Mouse (Mus musculus) kidney, postnatal 0 days (tissue): ENCODE data around the gene Gm28036. TPM values are rescaled to one million over a fixed set of nuclear protein-coding genes. Genes with fewer than 3 reads are reported as not detected.
A peak's percentile ranks its signal among the peaks of the same experiment; 100 is the strongest.

Source experiments
- ATAC-seq: fragments of 200-750 bp; cut with Nextera tagmentation; replicated peaks from 2 replicates; pipeline ENCODE4 v1.8.0; 2017; ENCODE audit warnings: low read depth, moderate number of reproducible peaks, moderate TSS enrichment, moderate library complexity; ENCODE audit not compliant: low FRiP score
- DNase-seq: peaks from one replicate; pipeline ENCODE4 v3.0.0-alpha.2; 2016; ENCODE audit warnings: low spot score
- H3K27ac ChIP-seq: fragments of 300-500 bp; sonication (generic); 2 replicates; pipeline ENCODE4 v1.5.1; 2014; ENCODE audit warnings: mild to moderate bottlenecking
- H3K27me3 ChIP-seq: fragments of 300-500 bp; sonication (generic); 2 replicates; pipeline ENCODE4 v1.6.1; 2014; ENCODE audit warnings: low read length, mixed read lengths; ENCODE audit not compliant: insufficient read depth
- H3K36me3 ChIP-seq: fragments of 300-500 bp; sonication (generic); 2 replicates; pipeline ENCODE4 v1.6.1; 2014; ENCODE audit warnings: low read length, mixed read lengths; ENCODE audit not compliant: insufficient read depth
- H3K4me1 ChIP-seq: fragments of 300-500 bp; sonication (generic); replicated peaks from 2 replicates; pipeline ENCODE4 v1.6.1; 2014; ENCODE audit warnings: antibody characterized with exemption, low read length, mixed read lengths; ENCODE audit not compliant: insufficient read depth
- H3K4me2 ChIP-seq: fragments of 300-500 bp; sonication (generic); 2 replicates; pipeline ENCODE4 v1.6.1; 2014; ENCODE audit warnings: mild to moderate bottlenecking, low read length, moderate library complexity, mixed read lengths
- H3K4me3 ChIP-seq: fragments of 300-500 bp; sonication (generic); replicated peaks from 2 replicates; pipeline ENCODE4 v1.5.1; 2014; ENCODE audit warnings: low read depth, low read length
- H3K9ac ChIP-seq: fragments of 300-500 bp; sonication (generic); 2 replicates; pipeline ENCODE4 v1.6.1; 2014; ENCODE audit warnings: low read depth, low read length
- H3K9me3 ChIP-seq: fragments of 300-500 bp; sonication (generic); replicated peaks from 2 replicates; pipeline ENCODE4 v1.6.1; 2016; ENCODE audit warnings: low read length, inconsistent platforms, mixed read lengths
- CTCF ChIP-seq: IDR thresholded peaks from 2 replicates; pipeline ENCODE4 v1.5.1; 2016; ENCODE audit warnings: antibody characterized with exemption, low read depth, mild to moderate bottlenecking, moderate library complexity
- WGBS: fragments of 180-500 bp; shearing (Covaris S2); extraction: QIAGEN DNeasy Blood & Tissue Kit; methylation state at CpG from one replicate; pipeline ENCODE4 v1.1.7; 2014; 5-methylcytosine and 5-hydroxymethylcytosine counted together
- polyA plus RNA-seq: library from polyadenylated mRNA; unstranded; fragments of >200 nt; fragmentation: Nextera tagmentation; extraction: Ambion mirVana; gene quantifications from 2 replicates; pipeline ENCODE4 v1.2.1, GENCODE M21; 2015

Gm28036 gene
- polyA plus RNA-seq: 8.0 and 11.9 TPM in 2 replicates

- Histone ChIP-seq H3K4me3 (no peak within 1 kb of the TSS), H3K4me2 (no peak within 1 kb of the TSS), H3K27ac (no peak within 1 kb of the TSS), H3K4me1 (no peaks in the 10 kb centered on the region), H3K9me3 (no peaks in the 10 kb centered on the region), H3K9ac (no peak within 1 kb of the TSS), H3K36me3 (0 out of 2 replicates have a peak, but pooled peaks cover 6% of the 10 kb centered on the region), H3K27me3 (no peaks in the 10 kb centered on the region)
- WGBS: 95% methylated on average over 5 of the region's 5 CpGs
- no peak for TF ChIP-seq CTCF
- ATAC-seq (no peak), DNase-seq (no peak)
Measured at GRCm38 (mm10) chr2:156126992-156127391, at the start of gene Gm28036. Gm28036 (minus strand) TSS chr2:156127092.

DNA sequence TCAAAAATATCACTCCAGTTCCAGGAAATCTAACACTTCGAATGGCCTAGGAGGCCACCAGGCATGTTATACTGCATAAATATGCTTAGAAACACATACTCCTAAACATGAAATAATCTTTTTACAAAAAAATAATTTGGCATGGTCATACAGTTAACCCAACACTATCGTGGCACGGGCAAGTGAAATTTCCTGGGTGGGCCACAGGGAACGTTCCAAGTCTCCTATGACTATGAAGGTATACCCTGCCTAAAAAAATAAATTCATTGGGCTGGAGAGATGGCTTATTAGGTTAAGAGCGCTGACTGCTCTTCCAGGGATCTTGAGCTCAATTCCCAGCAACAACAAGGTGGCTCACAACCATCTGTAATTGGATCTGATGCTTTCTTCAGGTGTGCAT lies 39.7 kb upstream of the Gm28036 start:
- H3K4me3 ChIP-seq: no peak overlapping the region
- H3K4me1 ChIP-seq: no peaks in the 10 kb centered on the region
- 92% methylated on average over 5 of the region's 5 CpGs for WGBS
- H3K9me3 ChIP-seq: no peaks in the 10 kb centered on the region
- ATAC-seq: no peak
- no peak for DNase-seq
- peaks cover 60% of the 10 kb centered on the region for H3K36me3 ChIP-seq
- H3K4me2 ChIP-seq: no peak overlapping the region
- TF ChIP-seq CTCF: no peak
- H3K27me3 ChIP-seq: no peaks in the 10 kb centered on the region
- no peak overlapping the region for H3K9ac ChIP-seq
- no peak overlapping the region for H3K27ac ChIP-seq

GRCm38 (mm10) chr2:156165478-156165877 lies 38.6 kb upstream of the Gm28036 start:
- 91% methylated on average over 1 of the region's 1 CpGs for WGBS
- H3K27ac ChIP-seq: no peak overlapping the region; the same call in 1 of the 2 replicates
- H3K4me1 ChIP-seq: no peaks in the 10 kb centered on the region
- no peak for DNase-seq
- H3K27me3 ChIP-seq: no peaks in the 10 kb centered on the region
- H3K9ac ChIP-seq: no peak overlapping the region
- no peak for TF ChIP-seq CTCF
- H3K9me3 ChIP-seq: no peaks in the 10 kb centered on the region
- ATAC-seq: peak; percentile 55; the same call in 1 of the 2 replicates
- H3K36me3 ChIP-seq: peaks cover 60% of the 10 kb centered on the region
- no peak overlapping the region for H3K4me3 ChIP-seq
- H3K4me2 ChIP-seq: no peak overlapping the region

GRCm38 (mm10) chr2:156151538-156151937 lies 24.6 kb upstream of the Gm28036 start:
- DNase-seq: no peak
- H3K36me3 ChIP-seq: peaks cover 52% of the 10 kb centered on the region
- no peak for ATAC-seq
- no peaks in the 10 kb centered on the region for H3K27me3 ChIP-seq
- H3K4me3 ChIP-seq: no peak overlapping the region
- no peaks in the 10 kb centered on the region for H3K9me3 ChIP-seq
- H3K27ac ChIP-seq: no peak overlapping the region
- no peak overlapping the region for H3K9ac ChIP-seq
- 0 out of 2 replicates have a peak, but pooled peaks have one; percentile 24 for TF ChIP-seq CTCF
- no peak overlapping the region for H3K4me2 ChIP-seq
- no peaks in the 10 kb centered on the region for H3K4me1 ChIP-seq

DNA sequence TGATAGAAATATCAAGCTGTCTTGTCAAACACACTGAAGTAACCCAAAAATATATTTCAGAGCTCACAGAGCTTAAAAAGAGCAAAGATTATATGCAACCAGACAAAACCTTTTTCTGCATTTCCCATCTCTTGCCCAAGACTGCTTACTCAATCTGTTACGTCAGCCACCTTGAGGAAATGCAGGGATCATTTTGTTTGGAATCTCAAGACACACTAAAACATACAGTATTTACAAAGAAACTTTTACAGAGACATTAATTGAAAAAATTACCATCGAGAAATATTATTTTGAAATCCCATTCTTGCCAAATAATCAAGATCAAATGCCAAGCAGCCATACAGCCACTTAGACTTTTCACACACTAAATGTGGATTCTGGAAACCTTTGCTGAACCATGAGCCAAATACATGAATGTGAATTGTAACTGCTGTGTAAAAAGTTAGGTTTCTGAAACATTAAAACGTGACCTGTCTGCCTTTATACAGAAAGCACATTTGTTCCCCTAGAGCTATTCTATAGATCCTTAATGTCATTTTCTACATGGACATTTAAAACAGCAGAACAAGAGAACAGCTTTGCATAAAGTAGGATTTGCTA lies 20.5 kb upstream of the Gm28036 start:
- no peak overlapping the region for H3K4me2 ChIP-seq
- no peaks in the 10 kb centered on the region for H3K27me3 ChIP-seq
- no peaks in the 10 kb centered on the region for H3K9me3 ChIP-seq
- ATAC-seq (no peak), DNase-seq (no peak)
- WGBS: 89% methylated on average over 3 of the region's 3 CpGs
- H3K4me1 ChIP-seq: peaks cover 3% of the 10 kb centered on the region; the same call in 1 of the 2 replicates
- H3K9ac ChIP-seq: no peak overlapping the region
- H3K27ac ChIP-seq: no peak overlapping the region
- H3K36me3 ChIP-seq: peaks cover 31% of the 10 kb centered on the region
- no peak for TF ChIP-seq CTCF
- H3K4me3 ChIP-seq: no peak overlapping the region

DNA sequence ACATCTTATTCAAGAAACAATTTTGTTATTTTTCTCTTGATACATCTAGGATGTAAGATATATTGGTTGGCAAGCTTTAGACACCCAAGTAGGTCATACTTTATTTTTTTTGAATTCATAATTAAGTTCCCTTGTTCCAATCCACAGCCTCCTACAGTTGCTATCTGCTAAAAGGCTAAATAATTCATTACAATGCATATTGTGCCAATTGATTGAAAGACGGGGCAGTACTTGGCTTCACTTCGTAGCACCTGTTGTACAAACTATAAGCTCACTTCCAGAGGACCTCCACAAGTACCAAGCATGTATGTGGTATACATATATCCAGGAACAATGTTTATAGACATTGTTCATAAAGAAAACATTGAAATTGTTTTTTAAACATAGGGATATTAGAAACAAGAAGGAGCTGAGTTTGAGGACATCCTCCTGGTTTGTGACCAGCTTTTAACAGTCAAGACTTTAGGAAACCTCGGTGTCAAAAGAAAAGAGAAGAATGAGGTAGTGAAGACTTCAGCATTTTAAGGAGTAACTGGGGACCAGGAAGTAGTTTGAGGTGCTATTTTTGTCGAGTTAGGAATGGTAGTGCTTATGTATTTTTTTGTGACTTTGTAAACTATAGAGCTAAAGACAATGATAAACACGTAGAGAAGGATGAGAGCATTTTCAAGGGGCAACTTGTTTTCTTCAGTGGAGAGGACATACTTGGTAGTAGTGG lies 19.5 kb upstream of the Gm28036 start:
- WGBS: 73% methylated on average over 5 of the region's 5 CpGs
- DNase-seq (peak; percentile 19), ATAC-seq (no peak)
- H3K4me1 ChIP-seq: peaks cover 3% of the 10 kb centered on the region; the same call in 1 of the 2 replicates
- no peaks in the 10 kb centered on the region for H3K9me3 ChIP-seq
- H3K9ac ChIP-seq: no peak overlapping the region
- H3K36me3 ChIP-seq: peaks cover 28% of the 10 kb centered on the region
- TF ChIP-seq CTCF: no peak
- H3K27me3 ChIP-seq: no peaks in the 10 kb centered on the region
- no peak overlapping the region for H3K4me2 ChIP-seq
- H3K4me3 ChIP-seq: no peak overlapping the region
- no peak overlapping the region; the same call in 1 of the 2 replicates for H3K27ac ChIP-seq
